Mouse (Mus musculus): ENCODE data around the gene Ybx1.

The Ybx1 gene

GRCm38 (mm10) chr4:119234348-119234747 lies 60.1 kb downstream of the Ybx1 start:
- no peak for DNase-seq (ENCODE audit: low spot score in 2 of 2)

DNA sequence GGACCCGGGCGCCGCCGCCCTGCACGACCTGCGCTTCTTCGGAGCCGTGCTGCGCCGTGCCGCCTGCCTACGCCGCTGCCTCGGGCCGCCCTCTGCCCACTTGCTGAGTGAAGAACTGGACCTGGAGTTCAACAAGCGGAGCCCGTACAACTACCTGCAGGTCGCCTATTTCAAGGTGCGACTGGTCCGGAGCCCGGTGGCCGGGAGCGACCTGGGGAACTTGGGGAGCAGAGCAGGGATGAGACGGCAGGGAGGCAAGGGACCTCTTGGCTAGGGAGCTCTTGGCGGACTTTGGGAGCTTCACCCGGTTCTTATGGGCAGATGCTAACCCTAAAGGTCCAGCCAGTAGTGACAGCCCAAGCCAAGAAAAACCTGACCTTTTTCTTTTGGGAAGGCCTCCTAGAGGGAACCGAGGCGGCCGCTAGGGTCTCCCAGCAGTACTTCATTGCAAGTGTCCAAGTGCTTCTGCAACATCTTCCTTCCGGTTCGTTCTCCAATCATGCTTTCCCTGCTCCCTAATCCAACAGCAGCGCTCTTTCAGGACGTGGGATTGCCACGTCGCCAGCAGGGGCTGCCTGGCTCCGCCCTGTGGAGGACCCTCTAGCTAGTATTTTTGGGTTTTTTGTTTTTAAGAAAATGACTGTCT lies 61.0 kb downstream of the Ybx1 start:
- DNase-seq (ENCODE audit: low spot score in 2 of 2): peak; percentile 32 to 39

DNA sequence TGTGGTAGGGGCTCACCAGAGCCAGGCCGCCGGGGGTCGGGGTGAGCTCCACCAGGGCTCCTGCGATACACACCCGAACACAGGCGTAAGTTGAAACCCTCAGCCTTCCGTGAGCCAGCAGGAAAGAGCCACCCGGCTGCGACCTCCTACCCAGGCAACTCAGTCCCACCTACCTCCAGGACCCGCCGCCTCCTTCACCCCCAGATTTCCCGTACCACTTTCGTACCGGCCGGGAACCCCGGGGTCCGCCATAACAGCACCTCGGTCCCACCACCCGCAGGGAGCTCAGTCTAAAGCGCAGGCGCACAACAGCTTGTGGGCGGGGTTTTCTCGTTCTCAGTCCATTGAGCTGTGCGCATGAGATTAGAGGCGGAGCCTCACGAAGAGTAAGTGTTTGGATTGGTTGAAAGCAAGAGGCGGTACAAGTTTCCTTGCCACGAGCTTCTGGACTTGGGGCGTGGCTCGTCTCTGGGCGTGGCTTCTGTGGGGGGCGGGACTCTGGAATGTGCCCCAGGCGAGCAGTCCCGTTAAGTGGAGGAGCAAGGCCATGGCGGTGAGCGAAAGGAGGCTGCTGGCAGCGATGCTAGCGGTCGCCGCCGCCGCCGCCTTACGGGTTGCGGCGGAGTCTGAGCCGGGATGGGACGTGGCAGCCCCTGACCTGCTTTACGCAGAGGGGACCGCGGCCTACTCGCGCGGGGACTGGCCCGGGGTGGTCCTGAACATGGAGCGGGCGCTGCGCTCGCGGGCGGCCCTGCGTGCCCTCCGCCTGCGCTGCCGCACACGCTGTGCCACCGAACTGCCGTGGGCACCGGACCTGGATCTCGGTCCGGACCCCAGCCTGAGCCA lies 61.8 kb downstream of the Ybx1 start, which contains the start of the genes AU022252 and P3h1:
Gene AU022252 (minus strand): TSS at position 303 of the 846 bp plus-strand sequence.
Gene P3h1 (plus strand): TSS at position 506 of the 846 bp plus-strand sequence.
- peak; percentile 98 to 99 for DNase-seq (ENCODE audit: low spot score in 2 of 2)
